8 mouse cellular contexts compared by ENCODE assay signal in genomic region chr11:85234363-85234989, GRCm38 (mm10). TPM values are rescaled to one million over a fixed set of nuclear protein-coding genes. Genes with fewer than 3 reads are reported as not detected.
DNase-seq lines count a peak whose midpoint lies in the region; ATAC-seq lines count a peak whose summit lies in the region.

No protein-coding gene starts in this region.

- H3K27me3 ChIP-seq in intestine, embryonic 15.5 days (replicated peaks) = no peaks in the 10 kb centered on the region

- peak overlapping the region; percentile 82 for H3K4me3 ChIP-seq in intestine, embryonic 15.5 days (replicated peaks)

- under 1% methylated on average over 70 of the region's 70 CpGs for WGBS in intestine, embryonic 15.5 days

- peak overlapping the region; percentile 93 for H3K9ac ChIP-seq in intestine, embryonic 15.5 days

- peak overlapping the region; percentile 83 for H3K4me2 ChIP-seq in intestine, embryonic 15.5 days (replicated peaks)

- H3K36me3 ChIP-seq in intestine, embryonic 15.5 days = no peaks in the 10 kb centered on the region

- intact Hi-C loops in left cerebral cortex, postnatal 25 days (cut with DNase I) = loop anchor here (1.0 kb wide), 2 partner anchors 77 to 94 kb away; partner anchors contain the start of genes Ppm1d and Usp32

- H3K9me3 ChIP-seq in intestine, embryonic 15.5 days = no peaks in the 10 kb centered on the region

- H3K4me1 ChIP-seq in intestine, embryonic 15.5 days (replicated peaks) = peaks cover 5% of the 10 kb centered on the region; the same call in 1 of the 2 replicates

- peak; percentile 96 for ATAC-seq in intestine, embryonic 15.5 days

- peak; percentile 91 for DNase-seq in adrenal gland, adult 2 months
- peak; percentile 85 for DNase-seq in embryo, embryonic 10.5 days (ENCODE audit: low spot score)
- peak; percentile 84 for DNase-seq in gastrocnemius, postnatal 25 days
- DNase-seq in left cerebral cortex, postnatal 25 days (ENCODE audit: low spot score in 2 of 2) = peak; percentile 85 to 89
- peak; percentile 80 for DNase-seq in mesoderm, embryonic 11.5 days (ENCODE audit: low read depth, low spot score)
- peak; percentile 81 for DNase-seq in right cerebral cortex, postnatal 4 days
- DNase-seq in yolk sac, embryonic 10.5 days (ENCODE audit: low spot score) = no peak

- peak overlapping the region; percentile 99 for H3K27ac ChIP-seq in intestine, embryonic 15.5 days

RNA-seq across cellular contexts. Expression of gene Appbp2, which starts 0.5 kb away (rescaled TPM):
- total RNA-seq in adrenal gland, adult 2 months (2021) = 10 to 100 TPM; 34.8 to 41.6 TPM
- polyA plus RNA-seq in adrenal gland, adult 2 months (2012; rRNA removed) = 17.6 and 20.3 TPM in 2 replicates
- total RNA-seq in gastrocnemius, postnatal 25 days (2021) = 1 to 10 TPM; 7.4 to 8.9 TPM
- 36.8 and 40.6 TPM in 2 replicates for polyA plus RNA-seq in intestine, embryonic 15.5 days (2015; fragmentation: Nextera tagmentation; extraction: Ambion mirVana)
- 10 to 100 TPM; 59.6 to 61.1 TPM for total RNA-seq in left cerebral cortex, postnatal 25 days (2021)
